7 mouse cellular contexts compared by ENCODE assay signal in the genomic region with DNA sequence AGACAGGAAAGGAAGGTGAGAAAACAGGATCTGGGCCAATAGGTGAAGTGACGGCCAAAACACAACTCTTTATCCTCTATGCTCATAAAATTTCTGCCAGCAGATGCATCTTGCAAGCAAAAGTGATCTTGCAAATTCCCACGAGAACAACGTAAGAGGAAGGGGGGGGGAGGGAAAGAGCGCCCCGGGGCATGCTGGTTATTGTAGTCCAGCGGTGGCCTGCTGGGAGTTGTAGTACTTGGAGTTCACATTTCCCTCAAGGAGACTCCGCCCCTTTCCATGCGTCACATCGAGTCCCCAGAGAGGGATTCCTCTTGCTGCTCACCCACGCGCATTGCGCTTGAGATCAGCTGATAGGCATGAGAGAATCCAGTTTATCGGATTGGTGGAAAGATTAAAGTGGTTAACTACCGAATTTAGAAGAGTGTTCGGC. TPM values are rescaled to one million over a fixed set of nuclear protein-coding genes. Genes with fewer than 3 reads are reported as not detected.
DNase-seq lines count a peak whose midpoint lies in the region; ATAC-seq lines count a peak whose summit lies in the region.

No protein-coding gene starts in this region.

- no peaks in the 10 kb centered on the region for H3K36me3 ChIP-seq in intestine, embryonic 15.5 days
- peaks cover 4% of the 10 kb centered on the region; the same call in 1 of the 2 replicates for H3K36me3 ChIP-seq in midbrain, embryonic 10.5 days

- ATAC-seq in intestine, embryonic 15.5 days = peak; percentile 77

- WGBS in intestine, embryonic 15.5 days = under 1% methylated on average over 15 of the region's 15 CpGs
- WGBS in midbrain, embryonic 10.5 days = 2% methylated on average over 15 of the region's 15 CpGs

- H3K9me3 ChIP-seq in intestine, embryonic 15.5 days = no peaks in the 10 kb centered on the region
- no peaks in the 10 kb centered on the region for H3K9me3 ChIP-seq in midbrain, embryonic 10.5 days (replicated peaks)

- H3K9ac ChIP-seq in intestine, embryonic 15.5 days = peak overlapping the region; percentile 27

- peak; percentile 96 for DNase-seq in adrenal gland, adult 2 months
- DNase-seq in embryo, embryonic 11.5 days (ENCODE audit: low read depth, low spot score) = peak; percentile 98
- DNase-seq in gastrocnemius, postnatal 36 days = peak; percentile 94 to 95
- peak; percentile 98 to 100 for DNase-seq in left cerebral cortex, postnatal 25 days (ENCODE audit: low spot score in 2 of 2)
- DNase-seq in midbrain, embryonic 10.5 days (ENCODE audit: low spot score) = peak; percentile 95
- DNase-seq in right cerebral cortex, postnatal 4 days = peak; percentile 91

- intact Hi-C loops in gastrocnemius, postnatal 36 days (cut with DNase I) = no loop called here
- intact Hi-C loops in left cerebral cortex, postnatal 25 days (cut with DNase I) = no loop called here

- H3K4me3 ChIP-seq in intestine, embryonic 15.5 days (replicated peaks) = peak overlapping the region; percentile 25
- peak overlapping the region; percentile 43 for H3K4me3 ChIP-seq in midbrain, embryonic 10.5 days

- peak overlapping the region; percentile 57; the same call in 1 of the 2 replicates for H3K27ac ChIP-seq in intestine, embryonic 15.5 days
- H3K27ac ChIP-seq in midbrain, embryonic 10.5 days (replicated peaks) = peak overlapping the region; percentile 84

- H3K27me3 ChIP-seq in intestine, embryonic 15.5 days (replicated peaks) = no peaks in the 10 kb centered on the region
- no peaks in the 10 kb centered on the region; the same call in 1 of the 2 replicates for H3K27me3 ChIP-seq in midbrain, embryonic 10.5 days (ENCODE audit: low read depth, poor library complexity, severe bottlenecking)

- H3K4me2 ChIP-seq in intestine, embryonic 15.5 days (replicated peaks) = peak overlapping the region; percentile 75

- H3K4me1 ChIP-seq in intestine, embryonic 15.5 days (replicated peaks) = peaks cover 33% of the 10 kb centered on the region
- peaks cover 54% of the 10 kb centered on the region for H3K4me1 ChIP-seq in midbrain, embryonic 10.5 days

RNA-seq across cellular contexts. Expression of a gene that starts 2.5 kb away (rescaled TPM):
- total RNA-seq in adrenal gland, adult 2 months (2021) = 100 to 1,000 TPM; 191 to 208 TPM
- polyA plus RNA-seq in adrenal gland, adult 2 months (2012; rRNA removed) = 94.4 and 133 TPM in 2 replicates
- total RNA-seq in gastrocnemius, postnatal 36 days (2021) = 100 to 1,000 TPM; 160 to 167 TPM
- 268 and 270 TPM in 2 replicates for polyA plus RNA-seq in intestine, embryonic 15.5 days (2015; fragmentation: Nextera tagmentation; extraction: Ambion mirVana)
- 100 to 1,000 TPM; 254 to 264 TPM for total RNA-seq in left cerebral cortex, postnatal 25 days (2021)
- polyA plus RNA-seq in midbrain, embryonic 10.5 days (2016; fragmentation: Nextera tagmentation; extraction: Ambion mirVana) = 410 and 413 TPM in 2 replicates

RNA-seq across cellular contexts. Expression of a gene that starts 26.9 kb away (rescaled TPM):
- total RNA-seq in adrenal gland, adult 2 months (2021) = 10 to 100 TPM; 20.0 to 21.0 TPM
- polyA plus RNA-seq in adrenal gland, adult 2 months (2012; rRNA removed) = 31.2 and 38.6 TPM in 2 replicates
- total RNA-seq in gastrocnemius, postnatal 36 days (2021) = 10 to 100 TPM in 1 of 2 experiments, 1 to 10 TPM in 1; 6.3 to 11.4 TPM
- 0.40 and 7.2 TPM in 2 replicates for polyA plus RNA-seq in intestine, embryonic 15.5 days (2015; fragmentation: Nextera tagmentation; extraction: Ambion mirVana)
- 10 to 100 TPM; 43.9 to 47.8 TPM for total RNA-seq in left cerebral cortex, postnatal 25 days (2021)
- polyA plus RNA-seq in midbrain, embryonic 10.5 days (2016; fragmentation: Nextera tagmentation; extraction: Ambion mirVana) = 2.4 and 3.6 TPM in 2 replicates

RNA-seq across cellular contexts. Expression of a gene that starts 54.4 kb away (rescaled TPM):
- total RNA-seq in adrenal gland, adult 2 months (2021) = 100 to 1,000 TPM; 366 to 466 TPM
- polyA plus RNA-seq in adrenal gland, adult 2 months (2012; rRNA removed) = 3,420 and 4,353 TPM in 2 replicates
- 100 to 1,000 TPM; 115 to 129 TPM for total RNA-seq in gastrocnemius, postnatal 36 days (2021)
- 22.5 and 24.3 TPM in 2 replicates for polyA plus RNA-seq in intestine, embryonic 15.5 days (2015; fragmentation: Nextera tagmentation; extraction: Ambion mirVana)
- total RNA-seq in left cerebral cortex, postnatal 25 days (2021) = 10 to 100 TPM; 12.1 to 12.7 TPM
- 0.30 and 0.48 TPM in 2 replicates for polyA plus RNA-seq in midbrain, embryonic 10.5 days (2016; fragmentation: Nextera tagmentation; extraction: Ambion mirVana)

RNA-seq across cellular contexts. Expression of a gene that starts 55.3 kb away (rescaled TPM):
- total RNA-seq in adrenal gland, adult 2 months (2021) = 10 to 100 TPM; 29.9 to 30.1 TPM
- polyA plus RNA-seq in adrenal gland, adult 2 months (2012; rRNA removed) = 72.0 and 77.3 TPM in 2 replicates
- total RNA-seq in gastrocnemius, postnatal 36 days (2021) = 10 to 100 TPM; 14.9 to 15.6 TPM
- polyA plus RNA-seq in intestine, embryonic 15.5 days (2015; fragmentation: Nextera tagmentation; extraction: Ambion mirVana) = 35.1 and 38.6 TPM in 2 replicates
- total RNA-seq in left cerebral cortex, postnatal 25 days (2021) = 10 to 100 TPM; 49.7 to 54.0 TPM
- 35.7 and 35.8 TPM in 2 replicates for polyA plus RNA-seq in midbrain, embryonic 10.5 days (2016; fragmentation: Nextera tagmentation; extraction: Ambion mirVana)

Comparison
In these comparisons a context has a peak if more than half of its experiments do, and no peak if none do; other contexts are left out.
1. Peak in every context shown above with its lines: DNase-seq, ATAC-seq, H3K4me3 ChIP-seq and H3K27ac ChIP-seq.
2. RNA of a gene that starts 54.4 kb away (total RNA-seq): 366 to 466 TPM in adrenal gland, adult 2 months and 115 to 129 TPM in gastrocnemius, postnatal 36 days; 12.1 to 12.7 TPM in left cerebral cortex, postnatal 25 days; every median in the first group is over 4 times any median in the second.